Mouse (Mus musculus) forebrain, embryonic 14.5 days (tissue): ENCODE results near the gene Rrn3. TPM values are rescaled to one million over a fixed set of nuclear protein-coding genes. Genes with fewer than 3 reads are reported as not detected.
"Not testable (repeated sequence)": the region's sequence is repeated elsewhere in the genome, so short reads cannot be mapped to it uniquely, and the experiment has no call there.

ENCODE experiments used
- ATAC-seq: fragments of 200-750 bp; cut with Nextera tagmentation; 2 replicates; pipeline ENCODE4 v1.8.0; 2017; ENCODE audit warnings: mild to moderate bottlenecking, moderate library complexity
- DNase-seq: peaks from one replicate; pipeline ENCODE4 v3.0.0-alpha.2; 2015; ENCODE audit warnings: low spot score
- H3K27ac ChIP-seq: fragments of 300-500 bp; sonication (generic); 2 replicates; pipeline ENCODE4 v1.5.1; 2014; ENCODE audit warnings: low read depth, mild to moderate bottlenecking, control low read depth, low read length, moderate library complexity
- H3K27me3 ChIP-seq: fragments of 300-500 bp; sonication (generic); replicated peaks from 2 replicates; pipeline ENCODE4 v1.6.1; 2014; ENCODE audit warnings: low read length, control low read depth, mixed read lengths; ENCODE audit not compliant: control insufficient read depth, insufficient read depth
- H3K36me3 ChIP-seq: fragments of 300-500 bp; sonication (generic); 2 replicates; pipeline ENCODE4 v1.6.1; 2014; ENCODE audit warnings: low read length, control low read depth; ENCODE audit not compliant: control insufficient read depth, insufficient read depth
- H3K4me1 ChIP-seq: fragments of 300-500 bp; sonication (generic); 2 replicates; pipeline ENCODE4 v1.6.1; 2014; ENCODE audit warnings: antibody characterized with exemption, low read length, control low read depth; ENCODE audit not compliant: control insufficient read depth, insufficient read depth
- H3K4me2 ChIP-seq: fragments of 300-500 bp; sonication (generic); 2 replicates; pipeline ENCODE4 v1.6.1; 2014; ENCODE audit warnings: mild to moderate bottlenecking, control low read depth, low read length
- H3K4me3 ChIP-seq: fragments of 300-500 bp; sonication (generic); 2 replicates; pipeline ENCODE4 v1.5.1; 2014; ENCODE audit warnings: low read depth, low read length, control low read depth
- H3K9ac ChIP-seq: fragments of 300-500 bp; sonication (generic); 2 replicates; pipeline ENCODE4 v1.6.1; 2014; ENCODE audit warnings: mild to moderate bottlenecking, low read length, control low read depth, moderate library complexity
- H3K9me3 ChIP-seq: fragments of 300-500 bp; sonication (generic); replicated peaks from 2 replicates; pipeline ENCODE4 v1.6.1; 2016; ENCODE audit warnings: low read length, control low read depth, mixed read lengths; ENCODE audit not compliant: control insufficient read depth
- WGBS: fragments of 180-500 bp; shearing (Covaris S2); extraction: QIAGEN DNeasy Blood & Tissue Kit; methylation state at CpG from one replicate; pipeline ENCODE4 v1.1.7; 2014; 5-methylcytosine and 5-hydroxymethylcytosine counted together
- polyA plus RNA-seq: library from polyadenylated mRNA; unstranded; fragments of >200 nt; fragmentation: Nextera tagmentation; extraction: Ambion mirVana; gene quantifications from 2 replicates; pipeline ENCODE4 v1.2.1, GENCODE M21; 2014

Gene Rrn3
- polyA plus RNA-seq, 1 experiment from 2014 or later, result 70.7 TPM

GRCm38 (mm10) chr16:13771603-13772002, 8.9 kb upstream of the Rrn3 start:
- WGBS, result 74% methylated on average over 4 of the region's 4 CpGs
- H3K9me3 ChIP-seq, H3K9ac ChIP-seq, H3K27me3 ChIP-seq, H3K27ac ChIP-seq, ATAC-seq, DNase-seq, H3K36me3 ChIP-seq, H3K4me1 ChIP-seq, H3K4me3 ChIP-seq, H3K4me2 ChIP-seq: not testable (repeated sequence)

- 89% methylated on average over 5 of the region's 5 CpGs for WGBS
Measured at GRCm38 (mm10) chr16:13772051-13772450, 8.5 kb upstream of the Rrn3 start.

GRCm38 (mm10) chr16:13774011-13774410, 6.5 kb upstream of the Rrn3 start:
- not testable (repeated sequence) for H3K9ac ChIP-seq, H3K4me2 ChIP-seq, H3K27me3 ChIP-seq, ATAC-seq, H3K36me3 ChIP-seq, H3K4me1 ChIP-seq, H3K27ac ChIP-seq, DNase-seq, H3K9me3 ChIP-seq, H3K4me3 ChIP-seq
- 90% methylated on average over 2 of the region's 2 CpGs for WGBS

More at GRCm38 (mm10) chr16:13772051-13772450, 8.5 kb upstream of the Rrn3 start:
- not testable (repeated sequence) for H3K36me3 ChIP-seq, H3K4me3 ChIP-seq, DNase-seq, ATAC-seq, H3K9me3 ChIP-seq, H3K4me2 ChIP-seq, H3K27me3 ChIP-seq, H3K9ac ChIP-seq, H3K27ac ChIP-seq, H3K4me1 ChIP-seq

GRCm38 (mm10) chr16:13774651-13775050, 5.9 kb upstream of the Rrn3 start:
- not testable (repeated sequence) for H3K4me2 ChIP-seq, H3K4me1 ChIP-seq, H3K27me3 ChIP-seq, H3K36me3 ChIP-seq, H3K4me3 ChIP-seq, H3K27ac ChIP-seq, ATAC-seq, H3K9ac ChIP-seq, H3K9me3 ChIP-seq, DNase-seq
- WGBS, result 90% methylated on average over 3 of the region's 3 CpGs

- peak overlapping the region; percentile 91 for H3K9ac ChIP-seq
Measured at GRCm38 (mm10) chr16:13781216-13781615, 708 bp downstream of the Rrn3 start.

GRCm38 (mm10) chr16:13785932-13786331, 5.4 kb downstream of the Rrn3 start:
- Histone ChIP-seq H3K4me1 (peaks cover 9% of the 10 kb centered on the region; the same call in 1 of the 2 replicates), H3K36me3 (peaks cover 72% of the 10 kb centered on the region), H3K27ac (no peak overlapping the region), H3K9me3 (no peaks in the 10 kb centered on the region), H3K4me2 (no peak overlapping the region), H3K4me3 (no peak overlapping the region), H3K9ac (no peak overlapping the region), H3K27me3 (no peaks in the 10 kb centered on the region)
- ATAC-seq (no peak), DNase-seq (no peak)
- WGBS, result 81% methylated on average over 3 of the region's 3 CpGs

More at GRCm38 (mm10) chr16:13781216-13781615, 708 bp downstream of the Rrn3 start:
- Histone ChIP-seq H3K27me3 (no peaks in the 10 kb centered on the region), H3K4me1 (peaks cover 14% of the 10 kb centered on the region), H3K36me3 (peaks cover 28% of the 10 kb centered on the region), H3K4me2 (peak overlapping the region; percentile 74), H3K9me3 (no peaks in the 10 kb centered on the region), H3K27ac (no peak overlapping the region), H3K4me3 (peak overlapping the region; percentile 73)
- DNase-seq (no peak), ATAC-seq (no peak; the same call in 1 of the 2 replicates)
- WGBS, result 39% methylated on average over 8 of the region's 8 CpGs

GRCm38 (mm10) chr16:13793441-13793840, 12.9 kb downstream of the Rrn3 start:
- peaks cover 88% of the 10 kb centered on the region for H3K36me3 ChIP-seq
- not testable (repeated sequence) for H3K9me3 ChIP-seq, H3K4me1 ChIP-seq, H3K9ac ChIP-seq, ATAC-seq, H3K27me3 ChIP-seq, H3K4me3 ChIP-seq, H3K4me2 ChIP-seq, DNase-seq, H3K27ac ChIP-seq
- WGBS, result 89% methylated on average over 2 of the region's 2 CpGs

- DNase-seq (no peak), ATAC-seq (no peak)
- no peak overlapping the region for H3K9ac ChIP-seq
- no peaks in the 10 kb centered on the region for H3K4me1 ChIP-seq
- 92% methylated on average over 5 of the region's 5 CpGs for WGBS
- H3K36me3 ChIP-seq, result peaks cover 85% of the 10 kb centered on the region
- no peak overlapping the region for H3K27ac ChIP-seq
- H3K4me2 ChIP-seq, result no peak overlapping the region
- no peaks in the 10 kb centered on the region for H3K27me3 ChIP-seq
- no peaks in the 10 kb centered on the region for H3K9me3 ChIP-seq
- no peak overlapping the region for H3K4me3 ChIP-seq
Measured at GRCm38 (mm10) chr16:13796746-13797175, 16.3 kb downstream of the Rrn3 start.

GRCm38 (mm10) chr16:13801231-13801630, 20.7 kb downstream of the Rrn3 start:
- Histone ChIP-seq H3K36me3 (peaks cover 78% of the 10 kb centered on the region), H3K9me3 (no peaks in the 10 kb centered on the region)
- ATAC-seq, result no peak

More at GRCm38 (mm10) chr16:13801231-13801630, 20.7 kb downstream of the Rrn3 start:
- Histone ChIP-seq H3K27ac (no peak overlapping the region), H3K4me3 (no peak overlapping the region), H3K27me3 (no peaks in the 10 kb centered on the region), H3K9ac (no peak overlapping the region), H3K4me2 (no peak overlapping the region), H3K4me1 (no peaks in the 10 kb centered on the region)
- no peak for DNase-seq
- WGBS, result 95% methylated on average over 4 of the region's 4 CpGs
